Mouse (Mus musculus): ENCODE data around the gene Dytn.

- TF ChIP-seq POLR2A (IDR thresholded peaks at IDR 0.05; ENCODE audit: extremely low read depth, insufficient read depth, low read length) = no peak
- no peak for TF ChIP-seq CTCF (IDR thresholded peaks at IDR 0.05; ENCODE audit: extremely low read depth, insufficient read depth, low read length)
These were observed 10.8 kb downstream of the Dytn start for GRCm38 (mm10) chr1:63675975-63676374.

Measured in cortical plate, adult 2 months (tissue).